Mouse (Mus musculus): ENCODE results near the gene Slc24a4.
"Not testable (repeated sequence)": the region's sequence is repeated elsewhere in the genome, so short reads cannot be mapped to it uniquely, and the experiment has no call there.

Gene Slc24a4

GRCm38 (mm10) chr12:102166691-102167261 lies 38.2 kb downstream of the Slc24a4 start:
- DNase-seq, result no peak

- DNase-seq, result no peak
Observed at GRCm38 (mm10) chr12:102167302-102167701, 38.8 kb downstream of the Slc24a4 start.

GRCm38 (mm10) chr12:102172746-102173145 lies 44.2 kb downstream of the Slc24a4 start:
- DNase-seq, result no peak

- no peak for DNase-seq
Observed at GRCm38 (mm10) chr12:102173345-102173744, 44.8 kb downstream of the Slc24a4 start.

GRCm38 (mm10) chr12:102180371-102181074 lies 52.0 kb downstream of the Slc24a4 start:
- no peak for DNase-seq

- peak; percentile 64 for DNase-seq
Observed at GRCm38 (mm10) chr12:102181799-102182357, 53.3 kb downstream of the Slc24a4 start.

- DNase-seq, result no peak
Observed at GRCm38 (mm10) chr12:102182621-102183020, 54.1 kb downstream of the Slc24a4 start.

GRCm38 (mm10) chr12:102183201-102183600 lies 54.7 kb downstream of the Slc24a4 start:
- DNase-seq, result no peak

GRCm38 (mm10) chr12:102190820-102191219 lies 62.3 kb downstream of the Slc24a4 start:
- DNase-seq, result no peak

- DNase-seq, result no peak
Observed at GRCm38 (mm10) chr12:102201516-102201915, 73.0 kb downstream of the Slc24a4 start.

- DNase-seq, result no peak
Observed at GRCm38 (mm10) chr12:102202901-102203300, 74.4 kb downstream of the Slc24a4 start.

GRCm38 (mm10) chr12:102206471-102206870 lies 77.9 kb downstream of the Slc24a4 start:
- no peak for DNase-seq

GRCm38 (mm10) chr12:102207245-102207644 lies 78.7 kb downstream of the Slc24a4 start:
- no peak for DNase-seq

GRCm38 (mm10) chr12:102210801-102211200 lies 82.3 kb downstream of the Slc24a4 start:
- DNase-seq, result no peak

GRCm38 (mm10) chr12:102223404-102223803 lies 94.9 kb downstream of the Slc24a4 start:
- no peak for DNase-seq

- DNase-seq, result not testable (repeated sequence)
Observed at GRCm38 (mm10) chr12:102224112-102224511, 95.6 kb downstream of the Slc24a4 start.

- no peak for DNase-seq
Observed at GRCm38 (mm10) chr12:102225165-102225564, 96.6 kb downstream of the Slc24a4 start.

GRCm38 (mm10) chr12:102235551-102235950 lies 107.0 kb downstream of the Slc24a4 start:
- DNase-seq, result no peak

GRCm38 (mm10) chr12:102236317-102236716 lies 107.8 kb downstream of the Slc24a4 start:
- no peak for DNase-seq

- no peak for DNase-seq
Observed at GRCm38 (mm10) chr12:102242076-102242722, 113.7 kb downstream of the Slc24a4 start.

- no peak for DNase-seq
Observed at GRCm38 (mm10) chr12:102243915-102244314, 115.4 kb downstream of the Slc24a4 start.

GRCm38 (mm10) chr12:102246226-102246625 lies 117.7 kb downstream of the Slc24a4 start:
- no peak for DNase-seq

GRCm38 (mm10) chr12:102248104-102248503 lies 119.6 kb downstream of the Slc24a4 start:
- DNase-seq, result no peak

GRCm38 (mm10) chr12:102250316-102250715 lies 121.8 kb downstream of the Slc24a4 start:
- DNase-seq, result no peak
